Mouse (Mus musculus): ENCODE measurements around the gene Bcas3.

GRCm38 (mm10) chr11:85524186-85524585 lies 171.2 kb downstream of the Bcas3 start:
- no peak for TF ChIP-seq POLR2A (IDR thresholded peaks at IDR 0.05; ENCODE audit: borderline replicate concordance, low read depth, low read length)
- TF ChIP-seq CTCF (IDR thresholded peaks at IDR 0.05; ENCODE audit: low read depth, low read length): no peak
